Mouse (Mus musculus): ENCODE results near the gene Cdk14.

GRCm38 (mm10) chr5:5322699-5323098, 97.4 kb downstream of the Cdk14 start:
- TF ChIP-seq CTCF (IDR thresholded peaks at IDR 0.05; ENCODE audit: insufficient read depth, low read depth, low read length) (no peak), POLR2A (IDR thresholded peaks at IDR 0.05; ENCODE audit: insufficient read depth, low read depth, low read length) (no peak)

All from olfactory bulb, adult 2 months (tissue).